Mouse (Mus musculus): Measurements from ENCODE around the gene 4931414P19Rik.
"Not testable (repeated sequence)": the region's sequence is repeated elsewhere in the genome, so short reads cannot be mapped to it uniquely, and the experiment has no call there.

DNA sequence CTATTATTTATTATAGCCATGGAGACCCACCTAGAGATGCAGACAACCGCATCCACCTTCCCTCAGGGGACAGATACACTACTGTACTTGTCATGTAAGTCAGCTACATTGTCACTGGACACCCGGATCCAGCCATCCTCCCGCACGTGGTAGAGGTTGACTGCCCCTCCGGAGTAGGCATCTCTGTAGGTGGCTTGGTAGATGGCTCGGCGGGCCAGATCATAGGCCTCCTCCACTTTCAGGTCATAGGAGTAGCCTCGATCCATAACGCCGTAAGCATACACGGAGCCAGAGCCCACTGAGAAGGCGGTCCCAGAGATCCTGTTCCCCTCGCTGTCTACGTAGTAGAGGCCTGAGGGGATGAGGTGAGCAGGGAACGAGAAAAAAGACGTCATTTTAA lies 8.3 kb upstream of the 4931414P19Rik start:
- not testable (repeated sequence) for TF ChIP-seq POLR2A (IDR thresholded peaks at IDR 0.05; ENCODE audit: borderline replicate concordance, extremely low read depth, insufficient read depth, insufficient read length, poor library complexity, severe bottlenecking); CTCF (IDR thresholded peaks at IDR 0.05; ENCODE audit: borderline replicate concordance, extremely low read depth, insufficient read depth, insufficient read length)

Measured in brain, embryonic 14.5 days (tissue).